Mouse (Mus musculus): Measurements from ENCODE around the gene Fbxw10. TPM values are rescaled to one million over a fixed set of nuclear protein-coding genes. Genes with fewer than 3 reads are reported as not detected.

Fbxw10 gene
- total RNA-seq, 1 experiment from 2014 or later = 0.70 TPM

GRCm38 (mm10) chr11:62844562-62844961, 2.3 kb upstream of the Fbxw10 start:
- DNase-seq = no peak

DNA sequence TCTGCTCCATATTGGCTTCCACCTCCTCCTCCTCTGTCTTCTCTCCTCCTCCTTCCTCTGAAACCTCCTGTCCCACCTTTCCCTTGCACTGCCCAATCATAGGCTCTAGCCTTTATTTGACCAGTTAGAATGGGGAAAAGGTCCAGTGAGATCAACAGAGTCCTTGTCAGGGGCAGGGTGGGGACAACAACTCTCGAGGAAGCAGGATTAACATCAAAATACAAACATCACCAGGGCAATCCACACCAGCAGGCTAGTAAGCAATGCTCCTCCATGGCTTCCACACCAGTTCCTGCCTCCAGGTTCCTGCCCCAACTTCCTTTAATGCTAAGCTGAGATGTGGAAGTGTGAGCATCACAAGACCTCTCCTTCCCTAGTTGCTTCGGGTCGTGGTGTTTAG, 1.1 kb upstream of the Fbxw10 start:
- no peak for DNase-seq

- peak; percentile 18 for DNase-seq
Observed at GRCm38 (mm10) chr11:62847655-62848191, 854 bp downstream of the Fbxw10 start.

- DNase-seq = no peak
Observed at GRCm38 (mm10) chr11:62848301-62848700, 1.4 kb downstream of the Fbxw10 start.

GRCm38 (mm10) chr11:62851199-62851598, 4.3 kb downstream of the Fbxw10 start:
- peak; percentile 49 for DNase-seq

DNA sequence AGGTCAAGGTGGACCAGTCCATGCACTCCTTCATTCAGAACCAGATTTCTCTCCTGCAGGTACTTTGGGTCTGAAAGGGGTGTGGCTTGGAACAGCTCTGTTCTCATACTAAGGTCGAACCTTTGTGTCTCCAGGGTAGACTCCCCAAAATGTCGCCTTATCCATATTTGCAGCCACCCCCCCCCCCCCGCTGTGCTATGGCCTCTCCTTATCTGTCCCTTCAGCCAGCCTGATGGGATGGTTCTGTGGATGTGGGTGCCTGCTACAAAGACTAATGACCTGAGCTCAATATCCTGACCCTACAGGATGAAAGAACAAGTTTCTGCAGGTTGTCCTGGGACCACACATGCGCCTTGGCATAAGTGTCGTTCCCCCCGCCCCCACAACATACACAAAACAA, 6.5 kb downstream of the Fbxw10 start:
- no peak for DNase-seq

GRCm38 (mm10) chr11:62865562-62865961, 18.7 kb downstream of the Fbxw10 start:
- DNase-seq = peak; percentile 45

GRCm38 (mm10) chr11:62866685-62867084, 19.8 kb downstream of the Fbxw10 start:
- no peak for DNase-seq

DNA sequence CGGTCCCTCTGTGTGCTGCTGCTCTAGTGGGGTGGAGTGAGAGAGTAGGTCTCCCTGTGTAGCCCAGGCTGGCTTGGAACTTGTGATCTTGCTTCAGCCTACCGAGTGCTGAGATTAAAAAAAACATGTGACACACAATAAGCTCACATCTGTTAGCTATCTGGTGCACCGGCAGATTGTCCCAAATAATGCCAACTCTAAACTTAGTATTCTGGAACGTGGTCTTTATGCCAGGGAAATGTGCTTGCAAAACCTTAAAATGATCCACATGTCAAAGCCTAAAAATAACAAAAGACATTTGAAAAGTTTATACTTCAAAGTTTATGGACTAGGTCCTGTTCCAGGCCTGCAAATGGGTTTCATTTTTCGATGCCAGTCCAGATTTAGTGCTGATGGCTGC, 22.3 kb downstream of the Fbxw10 start:
- DNase-seq = no peak

DNA sequence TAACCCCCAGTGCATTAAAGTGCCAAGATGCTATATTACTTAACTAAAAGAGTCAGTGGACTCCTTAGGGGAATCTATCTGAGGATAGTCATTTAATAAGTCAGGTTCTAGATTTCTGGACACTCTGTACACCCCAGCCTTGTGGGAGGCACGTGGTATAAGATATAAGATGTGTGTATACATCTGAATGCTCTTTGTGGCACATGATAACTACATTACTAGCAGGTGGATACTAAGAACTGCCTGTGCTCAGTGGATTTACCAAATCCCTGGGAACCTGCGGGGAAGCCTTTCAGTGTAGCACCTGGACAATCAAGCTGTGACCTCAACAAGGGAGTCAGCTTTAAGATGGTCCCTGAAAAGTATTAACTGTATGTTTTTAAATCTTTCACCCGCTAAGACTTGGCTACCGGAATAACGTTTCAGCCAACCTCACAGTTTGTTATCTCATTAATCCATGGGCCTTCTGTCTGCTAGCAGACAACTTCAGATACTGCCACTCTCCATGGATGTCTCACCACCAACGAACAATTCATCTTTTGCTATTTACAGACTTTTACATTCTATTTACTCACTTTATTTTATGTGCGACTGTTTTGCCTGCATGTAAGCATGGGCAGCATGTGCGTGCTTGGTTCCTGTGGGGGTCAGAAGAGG, 23.0 kb downstream of the Fbxw10 start:
- no peak for DNase-seq

DNA sequence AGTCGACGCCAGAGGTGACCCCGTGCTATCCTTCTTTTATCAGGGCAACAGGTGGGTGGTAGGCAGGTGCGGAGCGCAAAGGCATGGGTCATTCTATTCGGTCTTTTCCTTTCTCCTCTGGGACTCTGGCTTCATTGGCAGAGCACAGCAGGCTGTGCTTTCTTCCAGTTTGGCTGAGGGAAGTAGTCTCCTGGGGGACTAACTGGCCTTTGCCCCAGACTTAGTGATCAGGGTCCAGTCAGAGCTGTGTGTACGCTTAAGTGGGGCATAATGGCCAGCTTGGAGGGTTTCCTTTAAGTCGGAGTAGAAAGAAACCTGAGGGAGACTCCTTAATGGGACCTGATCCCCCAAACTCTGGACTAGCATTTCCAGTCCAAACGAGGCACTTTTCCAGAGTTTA, 26.6 kb downstream of the Fbxw10 start:
- peak; percentile 46 for DNase-seq

- DNase-seq = no peak
Observed at GRCm38 (mm10) chr11:62875696-62876095, 28.8 kb downstream of the Fbxw10 start.

DNA sequence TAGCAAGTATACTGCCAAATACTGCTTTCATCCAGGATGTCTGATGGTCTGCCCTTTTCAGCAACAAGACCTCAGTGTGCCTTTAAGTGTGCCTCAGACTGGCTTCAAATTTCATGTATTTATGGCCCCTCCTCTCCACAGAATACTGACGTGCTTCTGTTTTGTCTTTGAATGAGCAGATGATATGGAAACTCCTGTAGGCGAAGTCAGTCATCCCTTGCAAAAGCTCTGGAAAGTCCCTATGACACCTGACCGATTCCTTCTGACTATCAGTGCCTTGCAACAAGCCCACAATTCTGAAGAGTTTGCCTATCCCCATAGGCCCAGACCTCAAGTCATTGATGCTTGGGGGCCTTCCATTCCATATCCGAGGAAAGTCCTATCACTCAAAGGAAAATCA, 29.6 kb downstream of the Fbxw10 start:
- DNase-seq = no peak

GRCm38 (mm10) chr11:62877391-62877790, 30.5 kb downstream of the Fbxw10 start:
- no peak for DNase-seq

DNA sequence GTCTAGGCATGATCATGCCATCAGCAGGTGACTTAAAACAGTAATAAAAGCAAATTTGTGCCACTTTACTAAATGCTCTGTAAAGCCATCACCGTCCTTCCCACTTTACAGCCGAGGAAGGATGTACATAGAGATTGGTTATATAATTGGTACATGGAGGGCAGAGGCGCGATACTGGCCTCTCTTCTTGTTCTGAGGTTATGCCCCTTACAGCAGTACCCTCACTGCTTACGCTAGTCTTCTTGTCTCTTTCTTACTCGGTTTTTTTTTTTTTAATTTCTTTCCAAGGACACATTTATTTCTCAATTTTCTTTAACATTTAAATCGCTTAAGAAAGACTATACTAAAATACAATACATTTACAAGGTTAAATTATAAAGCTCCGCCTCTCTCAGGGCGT, 31.9 kb downstream of the Fbxw10 start:
- DNase-seq = no peak

GRCm38 (mm10) chr11:62879220-62880048, 32.6 kb downstream of the Fbxw10 start, which contains the start of gene Tvp23b:
Gene Tvp23b, plus strand, starts transcription at chr11:62879455.
- peak; percentile 100 for DNase-seq

DNA sequence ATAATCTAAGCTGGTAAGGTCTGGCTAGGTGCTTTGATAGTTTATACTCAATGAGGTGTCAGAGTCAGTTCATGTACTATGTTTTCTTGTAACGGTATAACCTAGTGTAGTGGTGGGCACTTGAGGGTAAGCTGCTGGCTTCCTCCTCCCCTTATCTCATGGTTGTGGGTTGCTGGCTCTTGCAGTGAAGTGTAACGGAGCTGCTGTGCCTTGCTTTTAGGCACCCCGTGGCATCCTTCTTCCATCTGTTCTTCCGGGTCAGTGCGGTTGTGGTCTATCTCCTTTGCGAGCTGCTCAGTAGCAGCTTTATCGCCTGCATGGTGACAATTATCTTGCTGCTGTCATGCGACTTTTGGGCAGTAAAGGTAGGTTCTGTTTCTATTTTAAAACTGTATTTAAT, 36.5 kb downstream of the Fbxw10 start:
- no peak for DNase-seq

DNA sequence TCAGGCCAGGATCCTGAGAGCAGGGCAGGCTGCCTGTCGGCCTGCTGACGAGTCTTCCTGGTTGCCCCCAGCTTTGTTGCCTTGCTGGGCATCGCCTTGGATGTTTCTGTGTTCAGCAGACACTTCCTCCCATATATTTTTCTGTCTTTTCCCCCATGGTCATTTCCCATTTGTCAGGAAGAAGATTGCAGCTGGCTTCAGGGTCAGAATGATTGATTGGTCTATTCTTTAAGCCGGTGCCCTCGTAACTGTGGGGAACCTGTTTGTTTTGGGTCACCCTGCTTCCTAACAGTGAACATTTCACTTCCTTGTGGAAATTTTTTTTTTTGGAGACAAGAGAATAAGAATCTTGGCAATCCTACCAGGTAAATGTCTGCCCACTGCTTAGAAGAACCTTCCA, 38.5 kb downstream of the Fbxw10 start:
- peak; percentile 8 for DNase-seq

DNA sequence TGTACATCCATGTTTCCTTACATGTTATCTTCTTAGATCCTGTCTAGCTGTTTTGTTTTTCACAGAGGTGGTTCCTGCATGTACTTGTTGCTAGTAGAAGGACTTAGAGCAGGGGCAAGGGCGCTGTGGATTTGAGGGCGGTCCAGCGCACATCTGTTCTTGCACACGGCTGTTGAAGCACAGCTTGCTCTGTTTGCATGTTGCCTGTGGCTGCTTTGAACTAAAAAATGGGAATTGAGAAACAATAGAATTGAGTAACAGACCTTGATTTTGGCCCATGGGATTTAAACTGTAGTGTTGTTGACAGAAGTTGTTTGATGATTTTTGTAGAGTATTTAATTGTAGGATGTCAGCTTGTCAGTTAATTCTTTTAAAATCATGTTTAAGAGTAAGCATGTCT, 43.9 kb downstream of the Fbxw10 start:
- DNase-seq = no peak

DNA sequence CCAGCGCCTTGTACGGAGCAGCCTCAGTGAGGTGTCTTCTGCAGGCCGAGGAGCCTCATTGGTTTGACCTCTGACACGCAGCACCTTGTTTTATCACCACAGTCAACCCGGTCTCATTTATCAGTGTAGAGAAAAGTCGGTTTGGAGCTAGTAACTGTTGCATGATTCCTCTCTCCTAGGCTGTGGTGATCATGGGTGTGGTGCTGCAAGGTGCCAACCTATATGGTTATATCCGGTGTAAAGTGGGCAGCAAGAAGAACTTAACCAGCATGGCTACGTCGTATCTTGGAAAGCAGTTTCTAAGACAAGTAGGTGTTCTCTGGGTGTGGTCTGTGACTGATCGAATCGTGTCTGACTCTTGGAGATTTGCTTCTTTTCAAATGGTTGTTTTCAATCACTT, 44.9 kb downstream of the Fbxw10 start:
- DNase-seq = no peak

DNA sequence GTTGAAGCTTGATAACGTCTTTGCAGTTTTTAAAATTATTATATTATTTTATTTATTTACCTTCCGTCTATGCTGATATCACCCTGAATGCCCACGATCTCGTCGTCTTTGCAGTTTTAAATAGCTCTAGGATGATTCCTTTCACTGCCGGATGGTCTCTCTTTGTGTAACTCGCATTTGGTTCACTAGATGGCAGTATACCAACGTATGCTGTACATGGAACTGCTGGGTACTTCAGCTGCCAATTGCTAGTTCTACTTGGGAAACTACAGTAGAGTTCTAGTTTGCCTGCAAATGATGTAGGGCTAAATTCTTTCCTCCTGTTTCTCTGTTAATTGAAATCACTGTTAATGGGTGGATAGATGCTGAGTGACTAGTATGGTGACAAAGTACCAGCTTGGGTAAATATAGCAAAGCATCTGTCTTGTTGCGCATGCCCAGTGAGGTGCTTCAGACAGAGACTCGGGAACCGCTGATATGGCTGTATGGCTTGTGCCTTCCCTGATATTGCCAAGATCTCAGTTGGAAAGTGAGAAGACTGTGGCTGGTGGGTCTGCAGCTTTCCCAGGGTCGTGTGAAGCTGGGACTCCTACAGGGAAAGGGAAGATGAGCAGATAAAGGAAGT, 54.9 kb downstream of the Fbxw10 start:
- peak; percentile 64 for DNase-seq

GRCm38 (mm10) chr11:62903871-62904495, 57.1 kb downstream of the Fbxw10 start:
- DNase-seq = no peak
